Mouse (Mus musculus) R1 (cell line): ENCODE measurements around the gene Fam114a1.

Source experiments
- DNase-seq: peaks from one replicate; pipeline ENCODE4 v3.0.0-alpha.2; 2018; ENCODE audit warnings: low read depth, low spot score

The Fam114a1 gene

DNA sequence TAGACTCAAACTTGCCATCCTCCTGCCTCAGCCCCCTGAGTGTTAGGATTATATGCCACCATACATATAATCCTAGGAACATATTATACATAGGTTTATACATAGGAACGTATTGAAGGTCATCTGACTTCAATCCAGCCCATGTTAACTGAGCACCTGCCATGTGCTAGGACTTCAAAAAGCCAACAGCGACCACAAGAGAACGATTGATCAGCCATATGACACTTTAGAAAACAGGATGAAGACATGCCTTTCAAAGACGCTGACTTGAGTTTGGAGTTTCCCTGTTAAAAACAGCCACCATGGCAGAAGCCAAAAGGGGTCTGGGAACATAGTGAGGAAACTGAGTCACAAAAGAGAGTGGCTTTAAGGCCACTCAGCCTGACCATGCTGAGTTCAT lies 35.4 kb downstream of the Fam114a1 start:
- DNase-seq = no peak

DNA sequence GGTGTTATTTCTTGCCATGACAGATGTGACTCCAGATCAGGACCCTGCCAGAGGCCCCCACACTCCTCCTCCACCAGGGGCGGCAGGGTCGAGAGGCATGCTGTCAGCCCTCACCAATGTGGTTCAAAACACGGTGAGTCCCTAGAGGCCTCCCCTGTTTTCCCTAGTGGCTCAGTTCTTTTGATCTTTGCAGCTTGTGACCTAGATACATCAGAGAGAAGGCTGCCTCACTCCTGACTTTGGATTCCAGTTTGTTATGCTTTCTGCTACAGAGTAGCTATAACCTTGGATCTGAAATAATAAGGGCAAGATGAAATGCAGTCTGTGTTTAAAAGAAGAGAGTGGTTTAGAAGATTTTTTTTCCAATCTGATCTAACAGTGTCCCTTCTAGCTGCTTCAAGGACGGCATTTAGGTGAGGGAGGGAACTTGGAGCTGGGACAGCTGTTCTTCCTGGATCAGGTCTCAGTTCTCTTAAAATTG lies 36.2 kb downstream of the Fam114a1 start:
- no peak for DNase-seq

DNA sequence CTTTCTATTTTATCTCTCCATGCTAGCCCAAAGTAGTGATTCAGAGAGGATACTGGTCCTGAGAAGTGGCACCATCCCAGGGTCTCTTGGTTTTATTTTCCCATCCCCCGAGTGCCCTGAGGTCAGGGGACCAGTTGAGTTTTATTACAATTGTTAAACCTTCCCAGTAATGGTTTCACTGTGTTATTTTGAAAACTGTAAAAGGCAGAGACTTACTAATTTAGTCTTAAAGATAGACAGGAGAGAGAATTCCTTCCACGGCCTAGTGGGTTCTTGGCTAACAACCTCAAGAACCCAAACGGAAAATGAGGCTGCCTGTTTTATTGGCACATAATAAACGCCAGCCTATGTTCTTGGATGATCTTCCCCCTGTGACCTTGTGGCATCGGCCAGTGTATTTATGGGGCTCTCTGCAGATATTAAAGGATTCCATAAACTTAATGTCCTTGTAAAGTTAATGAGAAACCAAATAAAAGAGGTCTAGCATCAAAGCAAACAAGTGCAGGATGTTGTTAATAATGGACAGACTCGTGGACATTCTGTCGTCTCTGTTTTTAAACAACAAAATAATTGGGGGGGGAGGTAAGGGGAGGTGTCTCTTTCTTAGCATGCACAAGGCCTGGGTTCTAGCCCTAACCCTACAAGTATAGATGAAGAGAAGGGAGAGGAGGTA lies 42.2 kb downstream of the Fam114a1 start:
- DNase-seq = no peak

- DNase-seq = no peak
These were observed 45.6 kb downstream of the Fam114a1 start for GRCm38 (mm10) chr5:65015508-65015907.

GRCm38 (mm10) chr5:65019109-65019508 lies 49.2 kb downstream of the Fam114a1 start:
- DNase-seq = no peak

DNA sequence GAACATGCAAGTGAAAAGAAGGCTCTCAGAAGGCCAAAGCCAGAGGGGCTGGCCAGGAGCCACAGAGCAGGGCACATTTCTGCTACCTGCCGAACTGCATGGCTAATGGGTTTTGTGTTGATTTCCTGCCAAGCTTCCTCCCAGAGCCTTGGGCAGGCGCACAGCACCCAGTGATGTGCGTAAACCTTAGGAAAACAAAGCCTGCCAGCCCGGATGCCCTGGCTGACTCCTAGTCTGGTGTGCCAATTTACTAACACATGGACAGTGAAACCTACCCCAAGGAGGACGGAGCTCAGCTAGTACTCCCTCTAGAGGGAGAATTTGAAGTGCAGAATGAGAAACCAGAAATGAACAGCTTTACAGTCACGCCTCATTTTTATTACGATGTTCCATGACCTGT lies 50.0 kb downstream of the Fam114a1 start:
- peak; percentile 63 for DNase-seq

- DNase-seq = no peak
These were observed 52.1 kb downstream of the Fam114a1 start for GRCm38 (mm10) chr5:65022006-65022405.

DNA sequence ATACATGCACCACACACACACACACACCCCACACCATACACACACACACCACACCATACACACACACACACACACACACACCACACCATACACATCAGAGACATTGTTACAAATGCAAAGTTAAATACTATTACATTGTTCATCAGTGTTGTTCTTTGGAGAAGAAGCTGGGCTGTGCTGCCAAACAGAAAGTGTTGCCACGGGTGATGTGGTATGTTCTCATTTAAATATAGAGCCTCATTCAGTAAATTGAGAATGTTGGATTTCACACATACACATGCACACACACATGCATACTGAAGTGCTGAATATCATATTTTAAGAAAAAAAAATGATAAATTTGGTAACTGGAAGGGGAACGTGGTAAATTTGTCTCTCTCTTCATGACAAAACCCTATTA lies 54.8 kb downstream of the Fam114a1 start:
- DNase-seq = no peak

GRCm38 (mm10) chr5:65025916-65026315 lies 56.0 kb downstream of the Fam114a1 start:
- DNase-seq = no peak

DNA sequence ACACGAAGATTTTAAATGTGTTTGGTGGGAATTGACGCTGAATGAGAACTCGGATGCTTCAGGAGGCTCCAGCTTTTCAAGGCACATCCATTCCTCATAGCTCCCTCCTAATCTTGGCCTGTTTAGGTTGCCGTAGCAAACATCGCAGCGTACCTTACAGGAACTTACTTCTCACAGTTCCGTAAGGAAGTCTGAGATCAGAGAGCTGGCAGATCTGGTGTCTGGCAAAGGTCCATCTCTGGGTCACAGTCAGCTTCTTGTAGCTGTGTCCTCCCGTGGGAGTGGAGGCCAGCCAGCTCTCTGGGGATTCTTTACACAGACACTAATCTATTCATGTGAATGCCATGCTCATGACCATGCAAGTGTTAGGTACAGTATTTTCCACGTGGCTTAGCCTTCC lies 56.9 kb downstream of the Fam114a1 start:
- DNase-seq = no peak

DNA sequence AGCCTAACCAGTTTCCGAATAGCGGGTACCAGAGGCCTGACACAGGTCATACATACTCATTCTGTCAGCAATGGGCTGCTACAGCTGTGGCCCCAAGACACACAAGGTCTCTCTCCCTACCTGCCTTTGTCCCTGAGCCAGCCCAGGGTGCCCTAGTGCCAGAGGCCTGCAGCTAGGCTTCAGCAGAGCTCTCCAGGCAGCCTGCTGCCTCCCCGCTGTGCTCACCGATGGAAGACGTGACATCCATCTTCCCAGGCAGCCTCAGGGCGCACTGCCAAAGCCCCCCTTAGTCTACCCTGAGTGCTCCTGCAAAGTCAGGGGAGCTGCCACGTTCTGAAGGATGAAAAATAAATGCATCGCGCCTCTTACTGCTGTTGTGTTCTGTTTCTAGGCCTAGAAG lies 58.1 kb downstream of the Fam114a1 start:
- no peak for DNase-seq

DNA sequence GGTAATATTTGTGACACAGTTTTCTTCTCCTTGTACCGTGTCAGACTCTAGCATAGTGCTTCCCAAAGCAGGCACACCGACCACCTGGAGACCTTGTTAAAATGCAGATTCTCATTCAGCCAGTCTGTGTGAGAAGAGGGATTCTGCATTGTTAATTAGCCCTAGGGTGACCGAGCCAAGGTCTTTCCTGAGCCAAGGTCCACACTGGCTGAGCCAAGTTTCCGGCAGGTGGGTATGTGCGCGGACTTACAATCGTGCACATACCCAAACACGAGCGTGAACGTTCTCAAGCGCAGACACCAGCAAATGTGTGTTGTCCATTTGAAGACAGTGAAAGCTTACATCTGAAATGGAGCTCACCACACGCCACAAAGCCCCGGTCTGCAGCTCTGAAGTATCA lies 66.7 kb downstream of the Fam114a1 start:
- peak; percentile 45 for DNase-seq

GRCm38 (mm10) chr5:65038305-65038704 lies 68.4 kb downstream of the Fam114a1 start:
- DNase-seq = no peak

DNA sequence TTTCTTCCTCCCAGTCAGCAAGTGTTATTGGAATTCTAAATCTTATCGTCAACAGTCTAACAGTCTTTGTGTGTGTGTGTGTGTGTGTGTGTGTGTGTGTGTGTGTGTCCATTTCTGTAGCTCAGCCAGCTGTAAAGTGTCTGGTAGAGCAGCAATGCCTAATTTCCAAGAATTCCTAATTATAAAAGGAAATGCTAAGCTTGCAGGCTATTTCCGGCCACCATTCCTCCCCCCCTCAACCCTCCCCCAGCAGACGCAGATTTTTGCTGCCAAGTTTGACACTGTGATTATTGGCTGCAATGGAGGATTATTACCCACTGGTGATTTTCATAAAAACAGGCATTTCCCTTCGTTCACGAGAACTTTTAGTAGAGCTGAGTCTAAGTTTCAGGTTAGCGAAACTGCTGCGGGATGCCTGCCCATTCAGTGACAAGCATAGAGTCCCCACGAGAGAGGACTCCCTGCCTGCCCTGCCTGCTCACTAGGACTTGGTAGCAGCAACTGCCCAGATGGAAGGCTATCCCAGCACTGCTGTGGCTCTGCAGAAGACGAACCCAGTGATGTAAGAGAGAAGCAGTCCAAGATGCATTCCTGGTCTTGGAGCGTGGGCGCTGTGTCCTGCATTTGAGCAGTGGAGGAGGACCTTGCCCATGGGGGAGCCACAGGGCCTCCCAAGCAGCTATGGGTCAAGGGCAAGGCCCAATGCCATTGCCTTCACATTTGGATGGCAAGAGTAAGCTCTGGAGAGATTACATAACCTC lies 69.1 kb downstream of the Fam114a1 start:
- no peak for DNase-seq

GRCm38 (mm10) chr5:65040463-65040862 lies 70.6 kb downstream of the Fam114a1 start:
- no peak for DNase-seq

- DNase-seq = no peak
These were observed 73.6 kb downstream of the Fam114a1 start for GRCm38 (mm10) chr5:65043407-65043895.

- no peak for DNase-seq
These were observed 75.9 kb downstream of the Fam114a1 start for GRCm38 (mm10) chr5:65045642-65046370.

GRCm38 (mm10) chr5:65046442-65047284 lies 76.8 kb downstream of the Fam114a1 start:
- no peak for DNase-seq

GRCm38 (mm10) chr5:65047285-65047855 lies 77.5 kb downstream of the Fam114a1 start:
- no peak for DNase-seq

GRCm38 (mm10) chr5:65049880-65050279 lies 80.0 kb downstream of the Fam114a1 start:
- DNase-seq = no peak

DNA sequence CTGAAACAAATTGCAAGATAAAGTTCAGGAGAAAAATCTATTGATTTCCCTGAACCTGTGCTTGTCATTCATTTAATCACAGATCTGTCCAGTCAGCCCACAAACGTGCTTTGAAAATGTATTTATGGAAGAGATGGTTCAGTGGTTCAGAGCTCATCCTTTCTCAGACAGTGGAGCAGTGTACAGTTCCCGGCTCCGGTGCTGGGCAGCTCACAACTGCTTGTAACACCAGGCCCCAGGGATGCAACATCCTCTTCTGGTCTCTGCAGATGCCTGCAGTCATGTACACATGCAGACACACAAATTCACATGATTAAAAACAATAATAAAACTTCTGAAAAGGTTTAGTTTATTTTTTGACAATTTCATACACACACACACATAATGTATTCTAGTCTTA lies 81.6 kb downstream of the Fam114a1 start:
- no peak for DNase-seq
